Comparison of ENCODE assay signal across 8 mouse cellular contexts in genomic region chr3:154572341-154572972, GRCm38 (mm10). TPM values are rescaled to one million over a fixed set of nuclear protein-coding genes. Genes with fewer than 3 reads are reported as not detected.
DNase-seq lines count a peak whose midpoint lies in the region; ATAC-seq and TF ChIP-seq lines count a peak whose summit lies in the region.

No protein-coding gene starts in this region.

- WGBS in heart, embryonic 11.5 days (ENCODE audit: insufficient replicate concordance), result 12% methylated on average over 12 of the region's 12 CpGs
- 11% methylated on average over 12 of the region's 12 CpGs for WGBS in intestine, embryonic 15.5 days
- WGBS in limb, embryonic 10.5 days, result 15% methylated on average over 12 of the region's 12 CpGs
- WGBS in midbrain, embryonic 13.5 days, result 11% methylated on average over 12 of the region's 12 CpGs

- no peaks in the 10 kb centered on the region for H3K36me3 ChIP-seq in heart, embryonic 11.5 days (ENCODE audit: control insufficient read depth, insufficient read depth, low read length)
- H3K36me3 ChIP-seq in intestine, embryonic 15.5 days, result no peaks in the 10 kb centered on the region
- no peaks in the 10 kb centered on the region for H3K36me3 ChIP-seq in limb, embryonic 10.5 days
- H3K36me3 ChIP-seq in midbrain, embryonic 13.5 days, result no peaks in the 10 kb centered on the region

- H3K27ac ChIP-seq in heart, embryonic 11.5 days (ENCODE audit: low read depth, low read length), result no peak overlapping the region
- H3K27ac ChIP-seq in gastrocnemius, adult 2 months, result no peak overlapping the region
- H3K27ac ChIP-seq in intestine, embryonic 15.5 days, result no peak overlapping the region
- no peak overlapping the region for H3K27ac ChIP-seq in limb, embryonic 10.5 days
- H3K27ac ChIP-seq in midbrain, embryonic 13.5 days, result no peak overlapping the region

- no peaks in the 10 kb centered on the region for H3K9me3 ChIP-seq in heart, embryonic 11.5 days (replicated peaks; ENCODE audit: control insufficient read depth, low read length)
- H3K9me3 ChIP-seq in intestine, embryonic 15.5 days, result no peaks in the 10 kb centered on the region
- no peaks in the 10 kb centered on the region for H3K9me3 ChIP-seq in limb, embryonic 10.5 days (replicated peaks)
- no peaks in the 10 kb centered on the region for H3K9me3 ChIP-seq in midbrain, embryonic 13.5 days

- no peak overlapping the region for H3K4me2 ChIP-seq in heart, embryonic 11.5 days
- H3K4me2 ChIP-seq in intestine, embryonic 15.5 days (replicated peaks), result no peak overlapping the region
- H3K4me2 ChIP-seq in midbrain, embryonic 13.5 days (replicated peaks), result 0 out of 2 replicates have a peak overlapping the region, but pooled peaks have one; percentile 19

- H3K4me1 ChIP-seq in heart, embryonic 11.5 days (ENCODE audit: control insufficient read depth, insufficient read depth, low read length), result no peaks in the 10 kb centered on the region
- H3K4me1 ChIP-seq in intestine, embryonic 15.5 days (replicated peaks), result no peaks in the 10 kb centered on the region
- peaks cover 13% of the 10 kb centered on the region; the same call in 1 of the 2 replicates for H3K4me1 ChIP-seq in limb, embryonic 10.5 days
- peaks cover 14% of the 10 kb centered on the region for H3K4me1 ChIP-seq in midbrain, embryonic 13.5 days (replicated peaks)

- peaks cover 9% of the 10 kb centered on the region; the same call in 1 of the 2 replicates for H3K27me3 ChIP-seq in heart, embryonic 11.5 days (ENCODE audit: control insufficient read depth, insufficient read depth, low read length)
- peaks cover 11% of the 10 kb centered on the region; the same call in 1 of the 2 replicates for H3K27me3 ChIP-seq in intestine, embryonic 15.5 days (replicated peaks)
- H3K27me3 ChIP-seq in limb, embryonic 10.5 days (ENCODE audit: low read depth, poor library complexity, severe bottlenecking), result peaks cover 21% of the 10 kb centered on the region
- peaks cover 20% of the 10 kb centered on the region for H3K27me3 ChIP-seq in midbrain, embryonic 13.5 days

- peak; percentile 91 for TF ChIP-seq CTCF in gastrocnemius, adult 2 months (IDR thresholded peaks at IDR 0.05)

- no peak for ATAC-seq in heart, embryonic 11.5 days (replicated peaks; ENCODE audit: insufficient number of reproducible peaks, low FRiP score, low TSS enrichment)
- ATAC-seq in intestine, embryonic 15.5 days, result peak; percentile 91
- peak; percentile 90 for ATAC-seq in midbrain, embryonic 13.5 days

- intact Hi-C loops in gastrocnemius, adult 2 months (cut with DNase I), result loop anchor here (1.0 to 5.0 kb wide), 2 partner anchors 240 to 303 kb away; partner anchors contain the start of gene Lhx8

- H3K4me3 ChIP-seq in heart, embryonic 11.5 days (ENCODE audit: low read depth, low read length), result no peak overlapping the region
- no peak overlapping the region for H3K4me3 ChIP-seq in gastrocnemius, adult 2 months
- H3K4me3 ChIP-seq in intestine, embryonic 15.5 days (replicated peaks), result no peak overlapping the region
- no peak overlapping the region for H3K4me3 ChIP-seq in limb, embryonic 10.5 days
- no peak overlapping the region for H3K4me3 ChIP-seq in midbrain, embryonic 13.5 days (replicated peaks)

- H3K9ac ChIP-seq in heart, embryonic 11.5 days (ENCODE audit: low read depth, low read length), result no peak overlapping the region
- H3K9ac ChIP-seq in intestine, embryonic 15.5 days, result no peak overlapping the region
- no peak overlapping the region for H3K9ac ChIP-seq in midbrain, embryonic 13.5 days (replicated peaks)

- peak; percentile 88 for DNase-seq in heart, adult 11 months
- peak; percentile 71 to 75 for DNase-seq in cerebellum, postnatal 36 days
- DNase-seq in gastrocnemius, adult 2 months, result peak; percentile 74
- peak; percentile 88 for DNase-seq in limb, embryonic 10.5 days (ENCODE audit: low spot score)
- DNase-seq in skeletal muscle tissue, adult 2 months (ENCODE audit: low read depth, low spot score), result peak; percentile 39

RNA-seq across cellular contexts. Expression of gene Cryz, which starts 24.1 kb away (rescaled TPM):
- polyA plus RNA-seq in heart, embryonic 11.5 days (2014; fragmentation: Nextera tagmentation; extraction: Ambion mirVana), result 12.2 and 14.5 TPM in 2 replicates
- total RNA-seq in gastrocnemius, adult 2 months (2021), result 10 to 100 TPM; 11.6 to 13.6 TPM
- 27.5 and 29.7 TPM in 2 replicates for polyA plus RNA-seq in intestine, embryonic 15.5 days (2015; fragmentation: Nextera tagmentation; extraction: Ambion mirVana)
- 23.7 and 23.8 TPM in 2 replicates for polyA plus RNA-seq in limb, embryonic 10.5 days (2016; fragmentation: Nextera tagmentation; extraction: Ambion mirVana)
- polyA plus RNA-seq in midbrain, embryonic 13.5 days (2015; fragmentation: Nextera tagmentation; extraction: Ambion mirVana), result 12.5 and 13.4 TPM in 2 replicates

RNA-seq across cellular contexts. Expression of gene Tyw3, which starts 24.4 kb away (rescaled TPM):
- 14.0 and 17.9 TPM in 2 replicates for polyA plus RNA-seq in heart, embryonic 11.5 days (2014; fragmentation: Nextera tagmentation; extraction: Ambion mirVana)
- 1 to 10 TPM; 2.6 to 3.2 TPM for total RNA-seq in gastrocnemius, adult 2 months (2021)
- polyA plus RNA-seq in intestine, embryonic 15.5 days (2015; fragmentation: Nextera tagmentation; extraction: Ambion mirVana), result 10.9 and 11.4 TPM in 2 replicates
- polyA plus RNA-seq in limb, embryonic 10.5 days (2016; fragmentation: Nextera tagmentation; extraction: Ambion mirVana), result 18.9 and 21.7 TPM in 2 replicates
- polyA plus RNA-seq in midbrain, embryonic 13.5 days (2015; fragmentation: Nextera tagmentation; extraction: Ambion mirVana), result 11.3 and 14.5 TPM in 2 replicates
